Mouse (Mus musculus) mesoderm, embryonic 11.5 days (tissue): ENCODE results near the gene Timm17a.
A peak's percentile ranks its signal among the peaks of the same experiment; 100 is the strongest.

Experiments used
- DNase-seq: peaks from one replicate; pipeline ENCODE4 v3.0.0-alpha.2; 2012; ENCODE audit warnings: low read depth, low spot score

The Timm17a gene

DNA sequence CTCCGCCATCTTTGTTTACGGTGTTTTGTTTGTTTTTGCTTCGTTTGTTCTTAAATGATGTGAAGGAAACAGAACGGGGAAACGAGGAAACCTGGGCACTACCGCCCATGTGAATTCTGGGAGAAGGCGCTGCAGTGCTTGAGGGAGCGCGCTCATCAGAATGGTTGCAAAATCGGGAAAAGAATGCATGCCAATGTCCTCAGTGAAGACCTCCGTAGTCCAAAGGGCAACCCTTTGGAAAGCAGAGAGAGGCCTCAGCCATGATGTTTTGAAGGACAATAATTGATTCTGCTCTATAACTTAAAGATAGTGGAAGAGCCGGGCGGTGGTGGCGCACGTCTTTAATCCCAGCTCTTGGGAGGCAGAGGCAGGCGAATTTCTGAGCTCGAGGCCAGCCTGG is 31.7 kb downstream of the Timm17a start:
- no peak for DNase-seq

DNA sequence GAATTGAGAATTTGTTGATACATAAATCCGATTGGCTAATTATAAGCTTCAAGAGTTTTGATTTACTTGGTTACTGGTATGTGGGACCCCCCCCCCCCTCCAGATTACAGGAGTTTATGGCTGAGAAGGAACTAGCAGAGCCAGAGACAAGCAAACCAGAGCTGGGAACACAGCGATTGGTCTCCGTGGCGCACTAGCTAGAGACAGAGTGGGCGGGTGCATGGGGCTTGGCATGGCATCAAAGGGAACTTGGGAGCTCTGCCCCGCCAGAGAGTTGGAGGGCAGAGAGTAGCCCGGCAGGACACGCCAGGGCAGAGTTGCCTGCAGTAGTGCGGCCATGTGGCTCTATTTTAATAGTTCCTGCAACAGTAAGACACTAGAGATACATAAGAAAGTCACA is 32.9 kb downstream of the Timm17a start:
- no peak for DNase-seq

DNA sequence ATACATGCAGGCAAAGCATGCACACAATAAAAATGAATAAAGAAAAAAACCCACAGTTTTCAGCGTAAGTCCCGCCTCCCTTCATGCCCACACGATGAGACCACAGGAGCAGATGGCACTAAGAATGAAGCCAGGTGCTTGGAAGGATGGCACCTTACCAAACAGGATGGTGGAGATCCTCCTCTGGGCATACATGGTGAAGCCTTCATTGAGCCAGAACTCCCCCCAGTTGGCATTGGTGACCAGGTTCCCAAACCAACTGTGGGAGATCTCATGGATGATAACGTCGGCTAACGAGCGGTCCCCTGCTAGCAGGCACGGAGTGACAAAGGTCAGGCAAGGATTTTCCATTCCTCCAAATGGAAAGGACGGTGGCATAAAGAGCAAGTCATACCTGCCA is 42.2 kb downstream of the Timm17a start:
- no peak for DNase-seq

DNA sequence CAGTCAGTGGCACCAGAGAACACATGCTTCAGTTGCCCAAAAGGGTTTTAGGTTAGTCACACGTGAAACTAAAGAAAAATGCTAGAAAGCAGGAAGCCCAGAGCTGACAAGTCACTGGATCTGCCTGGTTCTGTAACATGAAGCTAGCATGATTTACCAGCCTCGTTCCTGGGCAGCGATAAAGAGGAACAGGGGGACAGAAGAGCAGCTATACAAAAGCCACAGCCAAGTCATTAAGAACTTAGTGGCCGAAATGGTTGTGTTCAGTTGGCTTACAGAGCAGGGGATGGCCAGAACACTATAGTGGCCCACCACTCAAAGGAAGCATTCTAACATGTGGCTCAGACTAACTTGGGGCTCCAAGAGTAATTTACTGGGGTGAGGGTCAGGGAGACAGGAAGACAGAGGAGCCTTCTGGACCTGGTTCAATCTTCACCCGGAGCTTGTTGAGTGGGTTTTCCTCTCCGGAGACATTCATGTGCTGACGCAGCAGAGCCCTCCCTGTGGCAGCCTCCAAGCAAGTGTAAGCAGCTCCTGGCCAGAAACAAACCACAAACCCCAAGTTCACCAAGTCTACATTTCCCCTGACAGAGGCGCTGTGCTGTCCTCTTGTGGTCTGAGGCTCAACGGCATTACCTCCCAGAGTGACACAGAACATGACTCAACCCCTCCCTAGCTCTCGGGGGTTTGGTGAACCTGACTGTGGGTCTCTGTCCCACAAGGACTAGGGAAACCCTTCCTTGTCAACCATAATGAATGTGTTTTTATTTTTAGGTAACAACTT is 45.7 kb downstream of the Timm17a start:
- no peak for DNase-seq

DNA sequence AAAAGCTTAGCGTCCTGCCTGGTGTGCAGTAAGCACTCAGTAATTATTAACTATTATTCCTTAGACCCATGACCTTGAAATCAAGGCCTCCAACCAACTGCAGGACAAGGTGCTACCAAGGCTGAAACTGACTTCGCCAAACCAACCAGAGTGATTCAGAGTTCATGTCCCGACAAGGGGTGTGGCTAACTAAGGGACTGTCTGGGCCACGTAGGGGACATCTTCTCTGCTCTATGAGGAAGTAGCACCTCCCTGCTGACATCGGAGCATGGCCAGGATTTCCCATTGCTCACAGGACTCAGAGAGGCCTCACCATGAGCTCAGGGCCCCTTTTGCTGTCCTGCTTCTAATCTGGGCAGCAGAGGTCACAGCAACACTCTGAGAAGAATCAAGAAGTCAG is 47.7 kb downstream of the Timm17a start:
- no peak for DNase-seq

DNA sequence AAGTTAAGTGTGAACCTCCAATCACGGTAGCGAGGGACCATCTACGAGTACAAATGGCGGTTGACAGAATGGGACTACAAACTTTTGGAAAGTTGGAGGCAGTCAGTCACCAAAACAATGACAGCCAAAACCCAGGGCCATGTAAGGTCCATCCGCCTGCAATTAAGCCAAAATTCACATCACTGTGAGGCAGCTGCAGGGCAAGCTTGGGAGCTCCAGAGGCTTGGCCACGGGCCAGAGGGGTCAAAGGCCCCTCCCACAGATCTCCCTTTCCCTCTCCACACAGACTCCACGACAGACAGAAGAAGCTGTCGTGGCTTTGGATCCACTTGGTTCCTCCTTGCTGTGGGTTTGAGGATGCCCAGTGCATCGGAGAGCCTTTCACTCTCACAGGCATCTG is 50.3 kb downstream of the Timm17a start:
- DNase-seq, result no peak

DNA sequence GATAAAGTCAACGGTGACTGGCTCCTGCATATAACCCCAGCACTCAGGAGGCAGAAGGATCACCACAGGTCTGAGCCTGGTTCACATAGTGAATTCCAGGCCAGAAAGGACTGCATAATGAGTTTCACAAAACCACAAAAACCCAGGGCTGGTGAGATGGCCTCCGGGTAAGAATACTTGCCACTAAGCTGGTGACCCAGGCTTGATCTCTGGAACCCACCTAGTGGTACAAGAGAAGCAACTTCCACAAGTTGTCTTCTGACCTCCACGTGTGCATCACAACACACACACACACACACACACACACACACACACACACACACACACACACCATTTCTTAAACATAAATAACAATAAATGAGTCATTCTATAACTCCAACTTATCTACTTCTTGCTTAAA is 51.2 kb downstream of the Timm17a start:
- no peak for DNase-seq

DNA sequence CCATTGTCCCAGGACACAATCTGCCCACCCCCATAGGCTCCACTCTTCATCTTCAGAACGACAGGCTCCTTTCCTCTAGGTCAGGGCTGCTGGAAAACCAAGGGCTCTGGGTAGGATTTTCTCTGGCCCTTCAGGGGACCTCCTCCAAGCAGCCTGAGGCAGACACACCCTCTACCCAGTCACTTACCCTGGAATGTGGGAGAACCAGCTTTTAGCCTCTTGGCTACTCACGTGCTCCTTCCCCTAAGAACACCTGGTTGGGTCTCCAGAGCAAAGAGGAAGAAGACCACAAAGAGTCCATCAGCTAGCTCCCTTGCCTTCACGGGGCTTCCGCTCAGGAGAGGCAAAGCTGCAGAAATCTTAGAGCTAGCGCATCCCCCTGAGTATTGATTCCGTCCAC is 52.6 kb downstream of the Timm17a start:
- DNase-seq, result no peak

DNA sequence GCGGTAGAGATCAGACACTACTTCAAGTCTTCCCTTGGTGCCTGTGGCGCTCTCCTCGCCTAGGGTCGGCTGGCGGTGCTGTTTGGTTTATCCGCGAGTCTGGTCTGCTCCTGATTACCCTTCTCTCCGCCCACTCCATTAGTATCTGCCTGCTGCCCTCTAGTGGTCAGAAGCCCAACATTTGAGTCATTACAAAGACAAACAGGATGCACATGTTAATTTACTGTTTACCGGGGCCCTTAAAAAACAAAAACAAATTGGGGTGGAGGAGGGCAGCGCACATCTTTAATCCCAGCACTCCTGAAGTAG is 54.5 kb downstream of the Timm17a start:
- peak; percentile 88 for DNase-seq

DNA sequence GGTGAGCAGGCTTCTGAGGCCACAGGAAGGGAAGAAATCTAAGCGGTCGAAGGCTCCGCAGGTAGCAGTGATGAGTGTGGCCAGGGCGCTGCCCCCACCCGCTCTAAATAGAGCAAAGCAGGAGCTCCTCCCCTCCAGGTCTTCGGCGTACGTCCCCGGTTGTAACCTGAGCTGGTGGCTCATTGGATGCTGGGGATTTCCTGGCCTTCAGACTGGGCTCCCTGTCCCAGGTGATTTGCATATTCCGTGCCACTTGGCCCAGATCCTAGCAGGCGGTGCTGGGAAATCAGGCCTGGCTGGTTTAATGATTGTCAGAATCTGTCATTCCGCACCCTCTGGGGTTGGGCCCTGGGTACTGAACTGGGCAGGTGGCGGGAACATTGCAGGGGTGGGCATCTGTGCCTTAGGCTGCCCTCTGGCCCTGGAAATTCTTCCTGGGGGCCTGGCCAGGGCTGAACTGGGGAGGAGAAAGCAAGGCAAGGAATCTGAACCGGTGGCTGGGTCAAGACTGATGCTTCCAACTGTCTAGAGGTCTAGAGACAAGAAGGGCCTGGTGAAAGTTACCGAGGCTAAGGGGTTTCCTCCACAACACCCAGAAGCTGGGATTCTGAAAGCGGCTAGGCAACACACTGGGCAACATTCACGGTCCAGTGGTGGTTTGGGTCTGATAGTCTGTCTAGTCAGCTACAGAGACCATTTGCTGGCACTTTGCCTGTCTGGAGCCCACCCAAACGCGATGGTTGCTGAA is 55.0 kb downstream of the Timm17a start, which contains the start of gene Elf3:
Gene Elf3, minus strand, starts transcription at position 189 of the 748 bp plus-strand sequence.
- peak; percentile 70 for DNase-seq

DNA sequence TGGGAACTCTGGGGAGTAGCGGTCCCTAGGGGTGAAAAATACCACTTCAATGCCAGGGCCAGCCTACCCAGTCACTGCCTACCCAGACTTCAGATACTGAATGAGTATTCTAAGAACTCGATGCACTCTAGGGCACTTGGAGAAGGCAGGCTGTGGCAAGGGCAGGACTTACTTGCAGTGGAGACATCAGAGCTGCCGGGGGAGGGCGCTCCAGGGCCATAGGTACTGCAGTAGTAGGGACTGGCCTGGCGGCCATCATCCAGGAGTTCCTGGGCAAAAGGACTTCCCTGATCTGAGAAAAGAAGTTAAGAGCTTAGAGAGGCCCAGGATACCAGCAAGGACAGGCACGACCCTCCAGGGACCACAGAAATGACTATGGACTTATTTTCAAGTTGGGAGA is 57.3 kb downstream of the Timm17a start:
- DNase-seq, result no peak

DNA sequence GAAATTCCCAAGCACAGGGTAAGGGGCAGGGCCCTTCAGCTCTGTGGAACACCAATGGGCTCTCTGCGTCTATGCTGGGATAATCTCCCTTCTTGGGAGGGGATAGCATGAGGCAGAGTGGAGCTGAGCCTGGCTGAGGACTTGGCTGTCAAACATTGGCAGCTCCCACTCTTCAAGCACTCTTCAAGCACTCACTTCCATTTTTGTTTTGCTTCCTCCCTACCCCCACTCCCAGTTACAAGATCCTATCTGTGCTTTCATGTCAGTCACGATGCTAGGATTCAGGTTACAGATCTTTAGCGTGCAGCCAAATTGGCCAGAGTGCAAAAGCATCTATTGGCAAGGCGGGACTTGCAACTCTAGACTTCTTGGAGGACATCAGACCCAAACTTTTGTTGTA is 60.7 kb downstream of the Timm17a start:
- peak; percentile 14 for DNase-seq

DNA sequence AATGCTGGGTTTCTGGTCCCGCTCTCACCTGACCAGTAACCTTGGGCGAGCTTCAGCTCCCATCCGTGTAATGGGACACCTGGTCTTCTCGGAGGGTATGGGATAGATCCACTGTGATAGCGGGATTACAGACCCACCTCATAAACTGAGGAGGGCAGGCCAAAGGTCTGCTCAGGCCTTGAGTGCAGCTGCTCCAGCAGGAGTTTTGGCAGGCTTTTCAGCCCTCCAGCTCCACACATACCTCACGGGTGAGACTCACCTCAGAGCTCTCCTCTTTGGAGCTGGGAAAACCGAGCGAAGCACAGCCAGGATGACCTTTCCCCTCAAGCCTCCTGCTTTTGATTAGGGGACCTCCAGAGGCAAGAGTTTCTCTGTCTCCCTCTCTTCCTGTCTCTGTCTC is 62.2 kb downstream of the Timm17a start:
- DNase-seq, result no peak

DNA sequence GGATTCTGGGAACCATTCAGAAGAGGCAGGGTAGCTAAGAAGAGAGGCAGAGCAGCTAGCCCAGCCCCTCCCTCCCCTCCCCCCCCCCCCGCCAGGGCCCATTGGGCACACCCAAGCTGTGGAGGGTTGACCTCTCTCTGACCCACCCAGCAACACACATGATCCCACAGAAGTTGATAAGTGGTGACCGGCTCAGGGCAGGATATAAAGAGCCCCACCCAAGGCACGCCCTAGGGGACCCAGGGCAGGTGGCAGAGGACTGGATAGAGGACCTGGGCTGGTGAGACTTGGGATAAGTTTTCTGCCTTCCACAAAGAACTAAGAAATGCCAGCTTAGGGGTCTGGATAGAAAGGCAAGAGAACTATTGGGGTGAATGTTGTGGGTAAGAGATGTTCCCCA is 62.9 kb downstream of the Timm17a start:
- DNase-seq, result no peak

DNA sequence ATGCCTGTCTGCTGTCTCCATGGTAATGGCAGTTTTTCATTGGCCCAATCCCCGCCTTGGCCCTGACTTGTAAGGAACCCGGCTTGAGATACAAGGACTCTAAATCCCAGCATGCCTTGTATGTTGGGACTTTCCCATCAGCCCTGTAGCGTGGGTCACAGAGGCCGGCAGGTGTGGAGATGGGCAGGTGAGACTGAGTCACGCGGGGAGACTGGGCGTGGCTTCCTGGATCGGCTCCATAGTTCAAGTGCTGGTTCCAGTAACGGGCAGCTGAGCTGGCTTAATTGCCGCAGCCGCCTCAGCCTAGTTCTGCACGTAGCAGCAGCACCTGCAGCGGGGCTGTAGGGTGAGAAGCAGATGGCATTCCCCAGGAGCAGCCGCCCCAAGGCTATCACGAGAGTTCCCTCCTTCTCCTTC is 65.1 kb downstream of the Timm17a start:
- DNase-seq, result no peak
